Mouse (Mus musculus): ENCODE data around the gene Kdelr2. TPM values are rescaled to one million over a fixed set of nuclear protein-coding genes. Genes with fewer than 3 reads are reported as not detected.

The Kdelr2 gene
- total RNA-seq, 2 experiments from 2014 or later = 32.8 to 35.9 TPM

DNA sequence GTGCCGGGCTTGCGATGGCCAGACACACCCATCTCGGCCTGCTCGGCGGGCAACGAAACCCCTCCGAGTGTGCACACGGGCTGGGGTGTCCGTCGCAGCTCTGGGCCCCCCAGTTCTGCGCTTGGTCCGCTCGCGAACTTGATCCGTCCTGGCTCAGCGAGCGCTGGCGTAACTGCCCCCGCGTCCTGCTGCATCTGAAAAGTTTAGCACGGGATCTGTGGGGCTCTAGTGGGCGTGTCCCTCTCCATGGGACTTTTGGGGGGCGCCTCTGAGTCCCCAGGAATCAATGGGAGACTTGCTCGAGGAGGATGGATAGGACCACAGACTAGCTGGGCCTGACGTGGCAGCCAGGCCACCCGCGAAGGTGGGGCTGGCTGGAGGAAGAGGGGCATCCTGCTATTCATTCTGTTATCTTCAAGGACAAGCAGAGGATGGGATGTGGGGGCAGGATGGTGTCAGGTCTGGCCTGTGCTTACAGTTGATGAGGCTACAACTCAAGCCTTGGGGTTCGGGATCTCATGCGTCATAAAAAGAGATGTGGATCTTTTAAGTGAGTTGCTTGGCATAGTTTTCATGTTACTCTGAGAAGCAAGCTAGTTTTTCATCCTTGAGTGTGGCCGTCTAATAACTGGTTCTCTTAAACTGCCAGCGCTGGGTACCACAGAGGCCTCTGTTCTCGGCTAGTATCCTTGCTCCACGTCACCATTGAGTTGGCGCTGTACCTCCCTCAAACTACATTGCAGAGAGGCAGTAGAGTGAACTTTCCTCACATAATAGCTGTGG, 701 bp downstream of the Kdelr2 start:
- DNase-seq = no peak

DNA sequence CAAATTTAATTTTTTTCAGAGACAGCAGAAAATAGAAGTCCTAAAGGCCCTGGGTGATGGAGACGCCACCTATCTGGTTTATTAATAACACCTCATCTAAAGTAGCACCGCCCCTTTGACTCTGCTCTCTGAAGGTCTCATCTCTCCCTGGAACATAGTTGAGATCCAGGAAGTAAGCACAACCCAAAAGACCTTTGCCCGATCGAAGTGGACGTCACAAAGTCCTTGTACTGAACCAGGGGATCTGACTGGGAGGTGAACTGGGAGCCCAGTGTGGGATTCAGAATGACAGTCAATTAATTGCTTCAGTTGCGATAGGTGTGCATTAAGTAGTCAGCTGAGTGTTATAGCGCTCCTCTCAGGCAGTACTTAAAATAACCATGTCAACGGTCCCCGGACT, 1.6 kb downstream of the Kdelr2 start:
- DNase-seq = no peak

DNA sequence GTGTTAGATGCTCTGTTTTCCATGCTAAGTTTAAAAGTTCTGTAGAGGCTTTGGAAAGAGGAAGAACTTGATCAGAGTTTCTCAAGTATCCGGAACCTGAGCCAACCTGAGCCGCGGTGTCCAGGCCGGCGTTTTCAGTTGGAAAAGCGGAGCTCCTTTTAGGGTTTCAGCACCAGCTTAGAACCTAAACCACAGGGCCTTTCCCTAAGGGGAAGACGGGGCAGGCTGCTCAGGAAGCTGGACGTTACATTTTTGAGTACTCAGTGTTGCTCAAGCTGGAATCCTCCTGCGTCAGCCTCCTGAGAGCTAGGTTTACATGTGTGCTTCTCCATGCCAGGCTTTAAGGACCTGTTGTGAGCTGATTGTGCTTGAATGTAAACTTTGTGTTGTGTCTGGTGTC, 2.9 kb downstream of the Kdelr2 start:
- DNase-seq = no peak

DNA sequence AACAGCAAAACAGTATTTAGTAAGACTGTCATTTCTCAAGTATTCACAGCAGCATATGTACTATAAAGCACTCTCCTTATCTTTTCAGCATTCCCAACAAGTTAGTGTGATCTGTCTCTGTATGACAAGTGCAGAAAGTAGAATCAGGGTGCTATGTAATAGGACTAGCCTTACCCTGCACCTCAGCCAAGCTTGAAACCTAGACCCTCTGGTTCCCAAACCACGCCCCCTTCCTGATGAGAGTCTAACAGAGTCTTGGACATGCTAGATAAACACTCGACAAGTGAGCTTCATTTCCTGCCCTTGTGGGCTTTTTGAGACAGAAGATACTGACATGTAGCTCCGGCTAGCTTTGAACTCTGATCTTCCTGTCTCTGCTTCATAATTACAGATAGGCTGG, 5.6 kb downstream of the Kdelr2 start:
- DNase-seq = no peak

DNA sequence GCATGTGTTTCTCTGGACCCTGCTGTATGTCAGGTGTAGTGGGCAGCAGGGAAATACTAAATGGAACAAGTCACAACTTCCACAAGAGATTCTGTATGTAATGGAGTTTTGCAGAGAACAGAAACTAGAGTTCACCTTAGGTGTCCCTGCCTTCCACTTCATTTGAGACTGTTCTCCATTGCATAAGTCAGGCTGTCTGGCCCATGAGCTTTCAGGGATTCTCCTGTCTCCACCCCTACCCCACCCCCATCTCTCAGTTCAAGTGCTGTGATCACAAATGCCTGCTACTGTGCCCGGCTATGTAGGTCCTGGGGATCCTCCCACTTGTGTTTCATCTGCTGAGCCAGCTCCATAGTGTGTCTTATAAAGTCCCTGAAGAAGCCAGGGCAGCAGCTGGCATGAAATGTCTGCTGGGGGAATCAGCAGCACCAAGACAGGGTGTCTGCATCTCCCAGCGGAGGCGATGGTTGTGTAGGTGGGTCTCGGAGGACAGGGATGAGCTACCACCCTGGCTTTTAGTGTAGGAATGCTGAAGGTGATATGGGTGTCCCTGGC, 7.3 kb downstream of the Kdelr2 start:
- DNase-seq = no peak

DNA sequence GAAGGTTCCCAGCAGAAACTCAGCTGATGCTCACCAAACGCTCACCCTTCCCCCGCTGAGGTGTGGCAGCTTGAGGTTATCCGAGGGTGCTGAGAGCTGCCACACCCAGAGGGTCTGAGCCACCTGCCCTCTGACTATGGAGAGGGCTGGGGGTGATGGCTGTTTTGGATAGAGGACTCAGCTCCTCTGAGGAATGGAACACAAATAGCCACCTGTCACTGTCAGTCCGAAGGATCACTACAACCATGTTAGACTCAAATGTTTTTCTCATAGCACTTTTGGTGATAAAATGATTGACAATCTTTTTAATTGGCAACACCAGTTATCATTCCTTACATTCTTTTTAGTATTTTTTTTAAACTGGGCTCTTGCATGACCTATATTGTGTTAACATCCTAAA, 17.8 kb downstream of the Kdelr2 start:
- DNase-seq = no peak

DNA sequence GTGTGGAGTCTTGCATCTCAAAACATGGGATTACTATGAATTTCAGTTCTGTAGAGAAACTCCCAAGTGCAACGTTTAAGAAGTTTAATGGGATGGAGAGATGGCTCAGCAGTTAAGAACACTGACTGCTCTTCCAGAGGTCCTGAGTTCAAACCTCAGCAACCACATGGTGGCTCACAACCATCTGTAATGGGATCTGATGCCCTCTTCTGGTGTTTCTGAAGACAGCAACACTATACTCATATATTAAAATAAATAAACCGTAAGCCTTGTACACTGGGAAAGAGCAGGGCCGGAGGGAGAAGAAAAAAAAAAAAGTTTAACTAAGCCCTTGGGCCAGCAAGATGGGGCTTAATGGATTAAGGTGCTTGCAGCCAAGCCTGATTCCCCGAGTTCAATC, 19.4 kb downstream of the Kdelr2 start:
- no peak for DNase-seq

DNA sequence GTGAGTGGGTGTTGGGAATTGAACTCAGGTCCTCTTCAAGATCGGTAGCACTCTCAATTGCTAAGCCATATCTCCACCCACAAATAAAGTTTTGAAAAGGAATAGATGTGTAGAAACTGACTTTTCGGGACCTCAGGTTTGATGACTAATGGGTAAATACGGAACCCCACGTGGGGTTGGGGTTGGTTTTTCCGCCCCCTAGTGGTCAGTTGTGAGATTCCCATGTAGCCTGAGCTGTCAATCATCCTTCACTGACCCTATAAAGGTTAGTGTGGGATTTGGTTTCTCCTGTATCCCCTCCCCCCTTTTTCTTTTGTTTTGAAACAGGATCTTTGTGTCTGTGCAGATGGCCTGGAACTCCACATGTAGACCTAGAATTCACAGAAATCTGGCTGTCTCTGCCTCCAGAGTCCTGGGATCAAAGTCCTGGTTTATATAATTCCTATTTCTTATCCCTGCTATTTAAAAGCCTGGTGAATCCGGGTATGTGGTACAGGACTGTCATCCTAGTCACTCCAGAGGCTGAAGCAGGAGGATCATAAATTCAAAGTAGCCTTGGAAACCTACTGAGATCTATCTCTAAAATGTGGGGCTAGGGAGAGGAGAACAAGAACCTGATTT, 20.4 kb downstream of the Kdelr2 start:
- DNase-seq = no peak

DNA sequence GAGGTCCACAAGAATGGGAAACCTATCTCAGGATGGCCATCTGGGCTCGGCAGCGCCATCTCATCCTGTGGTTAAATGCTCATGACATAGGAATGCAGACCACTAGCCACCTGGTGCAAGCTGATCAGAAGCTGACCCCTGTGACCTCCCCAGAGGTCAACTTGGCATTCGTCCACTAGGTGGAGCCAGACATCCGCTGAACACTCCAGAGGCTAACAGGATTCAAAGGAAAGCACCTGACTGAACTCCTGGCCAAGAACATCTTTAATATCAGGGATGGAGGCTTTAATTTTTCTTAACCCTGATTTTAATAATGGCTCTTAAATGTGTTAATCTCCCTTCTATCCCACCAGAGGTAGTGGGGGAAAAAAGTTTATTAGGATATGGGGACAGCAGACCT, 30.8 kb downstream of the Kdelr2 start:
- DNase-seq = peak; percentile 24 to 29

DNA sequence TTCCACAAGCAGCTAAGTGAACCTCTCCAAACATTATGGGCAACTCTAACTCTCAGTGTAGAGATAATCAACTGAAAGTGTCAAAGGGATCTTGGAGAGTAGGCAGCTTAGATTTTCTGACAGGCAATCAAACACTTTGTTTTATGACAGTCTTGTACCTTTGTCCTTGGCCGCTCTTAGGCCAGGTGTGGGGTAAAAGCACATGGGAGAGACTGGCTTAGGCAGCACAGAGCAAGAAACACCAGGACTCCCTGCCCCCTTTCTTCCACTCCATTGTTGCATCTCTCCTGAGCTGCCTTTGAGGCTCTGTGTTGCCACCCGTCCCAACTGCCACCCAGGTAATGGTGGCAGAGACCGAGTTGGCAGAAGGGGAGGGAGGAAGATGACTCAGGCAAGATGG, 37.7 kb downstream of the Kdelr2 start:
- DNase-seq = no peak

DNA sequence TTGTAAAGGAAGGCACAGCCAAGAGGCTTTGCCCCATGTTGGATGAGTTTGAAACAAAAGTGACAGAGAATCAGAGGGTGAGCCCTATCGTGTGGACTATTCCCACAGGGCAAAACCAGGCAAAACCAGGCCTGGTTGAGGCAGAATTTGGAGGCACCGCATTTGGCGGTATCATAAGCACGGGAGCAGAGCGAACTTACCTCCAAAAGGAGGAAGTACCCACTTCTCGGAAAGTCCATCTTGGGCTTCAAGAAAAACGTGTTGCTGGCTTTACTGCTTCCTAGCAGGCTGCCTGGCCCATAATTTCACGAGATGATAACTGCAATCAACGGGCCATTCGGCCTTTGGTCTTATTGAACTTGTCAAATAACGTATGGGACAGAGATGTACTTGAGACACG, 38.1 kb downstream of the Kdelr2 start:
- no peak for DNase-seq

DNA sequence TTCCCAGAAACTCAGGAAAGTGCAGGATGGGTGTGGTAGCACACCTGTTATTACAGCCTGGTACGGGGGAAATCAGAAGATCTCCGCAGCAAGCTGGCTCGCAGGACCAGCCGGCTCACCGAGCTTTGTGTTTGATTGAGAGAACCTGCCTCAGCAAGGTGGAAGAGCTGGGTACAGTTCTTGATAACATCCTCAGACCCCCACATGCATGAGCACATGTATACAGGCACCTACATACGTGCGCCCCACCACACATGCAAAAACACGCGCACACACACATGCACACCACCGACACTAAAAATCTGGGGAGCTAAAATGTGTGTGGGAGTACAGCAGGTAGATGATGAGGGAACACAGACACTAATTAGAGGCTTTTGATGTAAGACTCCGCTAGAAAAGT, 60.0 kb downstream of the Kdelr2 start:
- no peak for DNase-seq

DNA sequence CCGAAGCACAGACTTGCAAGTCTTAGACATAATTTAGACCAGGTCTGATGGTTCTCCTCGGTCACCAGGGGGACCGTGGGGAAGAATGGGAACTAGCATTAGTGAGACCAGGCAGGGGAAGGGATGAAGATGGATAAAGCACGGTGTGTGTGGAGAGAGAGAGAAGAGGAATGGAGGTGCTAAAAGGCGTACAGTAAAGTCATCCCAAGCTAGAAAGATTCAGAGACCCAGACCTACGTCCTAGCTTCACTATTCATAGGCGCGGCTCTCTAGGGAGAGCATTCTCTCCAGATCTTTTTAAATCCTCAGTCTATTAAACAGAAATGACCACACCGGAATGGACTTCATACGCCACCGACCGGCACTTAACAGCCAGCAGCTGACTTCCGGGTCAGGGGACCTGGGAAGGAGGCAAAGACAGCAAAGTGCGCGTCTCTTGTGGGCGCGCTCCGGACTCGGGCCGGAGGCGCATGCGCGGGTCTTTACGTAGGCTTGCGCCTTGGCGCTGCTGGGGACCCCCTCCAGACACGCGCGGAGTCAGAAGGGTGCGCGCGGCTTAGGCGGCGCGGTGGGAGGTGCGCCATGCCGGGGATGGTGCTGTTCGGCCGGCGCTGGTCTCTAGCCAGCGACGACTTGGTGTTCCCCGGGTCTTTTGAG, 60.6 kb downstream of the Kdelr2 start, which contains the start of gene Daglb:
Gene Daglb (plus strand): TSS at position 485 of the 657 bp plus-strand sequence.
- DNase-seq = peak; percentile 86

DNA sequence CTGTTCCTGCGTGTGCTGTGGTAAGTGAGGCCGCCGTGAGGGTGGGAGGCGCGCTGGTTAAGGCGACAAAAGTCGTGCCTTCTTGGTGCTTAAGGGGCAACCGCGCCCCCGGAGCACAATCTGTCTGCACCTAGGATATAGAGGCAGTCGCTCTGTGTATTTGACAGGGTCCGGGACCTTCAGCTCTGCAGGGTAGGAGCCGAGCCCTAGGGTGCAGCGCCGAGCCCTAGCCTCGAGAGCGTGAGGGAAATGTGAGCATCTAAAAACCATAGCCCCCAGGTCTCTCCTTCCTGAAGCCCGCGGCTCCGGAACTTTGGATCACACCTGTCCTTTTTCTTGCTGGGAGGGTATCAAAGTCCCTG, 61.1 kb downstream of the Kdelr2 start:
- DNase-seq = no peak

DNA sequence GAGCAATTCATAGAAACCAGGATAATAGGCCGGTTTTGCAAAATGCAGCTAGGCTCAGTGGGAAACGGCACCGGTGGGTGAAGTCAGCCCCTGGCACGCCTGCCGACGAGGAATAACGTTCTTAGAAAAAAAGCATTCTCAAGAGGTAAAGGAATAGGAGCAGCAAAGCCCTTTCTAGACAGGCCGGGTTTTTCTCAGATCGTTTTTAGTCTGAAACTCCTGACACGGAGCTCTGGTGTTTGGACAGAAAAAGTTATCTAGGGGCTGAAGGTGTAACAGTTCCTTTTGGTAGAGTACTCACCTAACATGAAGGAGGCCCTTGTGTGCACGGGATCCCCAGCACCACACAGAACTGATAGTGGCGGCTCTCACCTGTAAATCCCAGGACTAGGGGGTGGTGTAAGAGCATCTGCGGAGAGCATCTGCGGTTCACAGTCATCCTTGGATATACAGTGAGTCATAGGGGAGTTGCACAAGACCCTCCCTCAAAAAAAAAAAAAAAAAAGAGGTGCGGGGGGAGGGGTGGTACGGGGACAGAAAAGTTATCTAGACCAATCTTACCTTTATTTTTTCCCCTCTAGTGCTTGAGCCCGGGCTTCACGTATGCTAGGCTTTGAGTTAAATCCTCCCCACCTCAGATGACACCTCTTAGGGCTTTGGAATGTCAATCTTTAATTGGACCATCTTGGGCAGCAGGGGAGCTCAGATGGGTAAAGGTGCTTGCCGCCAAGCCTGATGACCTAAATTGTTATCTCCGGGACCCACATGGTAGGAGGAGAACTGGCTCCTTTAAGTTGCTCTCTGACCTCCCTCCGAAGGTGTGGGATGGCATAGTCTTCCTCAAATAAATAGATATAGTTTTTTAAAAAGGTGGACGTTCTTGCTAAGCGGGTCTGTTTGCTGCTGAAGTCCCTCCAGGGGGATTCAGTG, 61.8 kb downstream of the Kdelr2 start:
- no peak for DNase-seq

DNA sequence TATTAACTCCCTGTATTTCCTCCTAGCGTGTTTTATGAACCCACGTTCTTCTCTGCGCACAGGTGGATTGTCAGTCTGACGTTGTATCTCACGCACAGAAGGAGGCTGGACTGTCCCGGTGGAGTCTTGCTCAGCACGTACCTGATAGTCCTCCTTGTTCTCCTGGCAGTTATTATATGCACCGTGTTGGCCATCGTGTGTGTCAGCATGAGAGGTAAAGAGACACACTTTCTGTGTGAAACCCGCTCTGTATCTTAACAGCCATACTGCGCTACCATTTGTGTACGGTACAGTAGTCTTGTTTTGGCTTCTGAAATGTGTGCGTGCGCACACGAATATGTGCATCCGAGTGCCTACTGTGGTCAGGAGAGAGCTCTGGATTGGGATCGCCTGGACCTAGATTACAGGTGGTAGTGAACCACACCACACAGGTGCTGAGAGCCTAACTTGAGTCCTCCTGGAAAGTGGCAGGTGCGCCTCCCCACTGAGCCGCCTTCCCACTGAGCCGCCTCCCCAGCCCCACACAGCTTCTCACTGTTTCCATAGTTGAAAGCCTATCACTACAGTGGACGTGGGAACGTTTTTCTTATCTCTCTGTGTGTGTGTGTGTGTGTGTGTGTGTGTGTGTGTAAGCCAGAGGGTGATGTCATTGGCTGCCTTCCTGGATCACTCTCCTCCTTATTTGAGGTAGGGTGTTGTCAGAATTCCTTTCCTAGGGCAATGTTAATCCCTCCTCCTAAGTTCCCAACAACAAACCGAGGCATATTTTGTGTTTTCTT, 63.4 kb downstream of the Kdelr2 start:
- DNase-seq = no peak

DNA sequence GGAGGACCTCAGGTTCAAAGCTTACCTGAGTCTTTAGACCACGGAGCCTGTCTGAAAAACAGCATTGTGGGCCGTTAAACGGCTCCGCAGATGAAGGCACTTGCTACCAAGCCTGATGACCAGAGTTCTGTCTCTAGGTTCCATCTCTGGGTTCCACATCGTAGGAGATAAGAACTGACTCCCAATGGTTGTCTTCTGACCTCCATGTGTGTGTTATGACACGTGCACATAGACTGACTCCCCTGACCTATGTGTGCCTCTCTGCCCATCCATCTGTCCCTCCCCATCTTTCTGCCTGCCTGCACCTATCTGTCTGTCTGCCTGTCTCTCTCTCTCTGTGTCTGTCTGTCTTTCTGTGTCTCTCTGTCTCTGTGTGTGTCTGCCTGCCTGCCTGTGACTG, 64.3 kb downstream of the Kdelr2 start:
- DNase-seq = no peak

DNA sequence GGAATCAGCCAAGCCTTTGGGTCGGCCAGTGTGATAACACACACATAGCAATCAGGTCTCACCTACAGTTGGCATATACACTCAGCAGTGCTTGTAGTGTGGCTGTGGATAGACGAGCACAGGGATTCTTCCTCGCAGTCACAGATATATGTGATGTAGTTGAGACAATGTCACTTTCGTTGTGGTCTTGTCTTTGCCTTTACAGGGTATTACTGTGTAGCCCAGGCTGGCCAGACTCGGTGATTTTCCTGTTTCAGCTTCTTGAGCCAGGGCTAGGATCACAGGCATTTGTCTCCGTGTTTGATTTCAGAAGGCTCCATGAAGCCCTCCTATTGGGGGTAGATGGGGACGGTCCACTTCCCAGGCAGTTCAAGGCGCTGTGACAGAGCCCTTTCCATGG, 66.0 kb downstream of the Kdelr2 start:
- DNase-seq = no peak

DNA sequence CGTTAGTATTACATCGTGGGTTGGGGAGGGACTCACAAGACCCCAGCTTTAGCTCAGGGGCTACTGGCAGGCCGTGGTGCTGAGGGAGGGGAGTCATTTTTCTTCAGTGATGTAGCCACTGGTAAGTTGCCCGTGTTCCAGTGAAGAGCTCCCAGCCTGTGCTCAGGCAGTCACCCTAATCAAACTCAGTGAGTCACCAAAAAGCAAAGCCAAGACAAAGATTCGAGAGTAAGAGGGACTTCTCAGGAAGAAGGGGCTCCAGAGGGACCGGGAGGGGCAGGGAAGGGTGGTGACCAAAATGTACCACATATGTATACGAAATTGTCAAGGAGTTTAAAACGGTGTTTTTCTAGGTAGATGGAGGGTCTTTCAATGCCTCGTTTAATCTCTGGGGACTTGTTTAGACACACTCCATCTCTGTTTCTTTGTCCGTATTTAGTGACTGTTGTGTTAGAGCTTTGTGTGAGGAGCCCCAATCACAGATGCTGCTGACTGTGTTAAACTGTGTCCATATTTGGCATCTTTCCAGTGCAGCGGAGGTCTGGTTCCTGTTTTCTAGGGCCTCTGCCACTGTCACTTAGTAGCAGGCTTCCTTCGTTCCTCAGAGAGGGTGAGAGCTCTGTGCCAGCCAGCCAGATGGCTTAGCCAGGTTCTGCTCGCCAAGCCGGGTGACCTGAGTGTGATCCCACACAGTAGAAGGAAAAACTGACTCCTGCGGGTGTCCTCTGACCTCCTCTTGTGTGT, 67.0 kb downstream of the Kdelr2 start:
- no peak for DNase-seq

DNA sequence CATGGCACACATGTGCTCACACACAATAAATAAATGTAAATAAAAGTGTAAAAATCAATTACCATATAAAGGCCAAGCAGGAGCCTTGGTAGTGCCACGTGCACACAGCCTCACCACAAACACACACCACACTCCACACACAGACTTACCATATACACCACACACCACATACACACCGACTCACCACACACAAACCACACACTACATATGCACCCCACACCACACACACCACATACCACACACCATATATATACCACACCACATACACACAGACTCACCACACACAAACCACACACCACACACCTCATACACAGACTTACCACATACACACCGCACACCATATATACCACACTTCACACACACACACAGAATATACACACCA, 67.5 kb downstream of the Kdelr2 start:
- DNase-seq = no peak
